Mouse (Mus musculus): ENCODE results near the gene Gm17190. TPM values are rescaled to one million over a fixed set of nuclear protein-coding genes. Genes with fewer than 3 reads are reported as not detected.

Gene Gm17190
- polyA plus RNA-seq (2014; fragmentation: Illumina TruSeq; extraction: RNeasy Lipid Tissue Mini Kit (QIAGEN cat#74804); ENCODE audit: low read depth, low replicate concordance), result not detected

GRCm38 (mm10) chr13:96081754-96082153 is at the start of gene Gm17190:
Gene Gm17190 (plus strand): TSS chr13:96082054.

GRCm38 (mm10) chr13:96081276-96081675 is 578 bp upstream of the Gm17190 start, which contains the start of gene Gm20075:
Gene Gm20075 (minus strand): TSS chr13:96081376.

GRCm38 (mm10) chr13:96132401-96132816 is 50.6 kb downstream of the Gm17190 start, which contains the start of gene Sv2c:
Gene Sv2c (minus strand): TSS chr13:96132577.

Other genes starting within 250 kb of the Gm17190 start
- gene Iqgap2, start 190.1 kb upstream of the Gm17190 start, polyA plus RNA-seq (2014; fragmentation: Illumina TruSeq; extraction: RNeasy Lipid Tissue Mini Kit (QIAGEN cat#74804); ENCODE audit: low read depth, low replicate concordance), result 1.3 TPM
- gene Gm20075, start 678 bp upstream of the Gm17190 start, polyA plus RNA-seq (2014; fragmentation: Illumina TruSeq; extraction: RNeasy Lipid Tissue Mini Kit (QIAGEN cat#74804); ENCODE audit: low read depth, low replicate concordance), result 3.4 TPM
- gene Sv2c, start 50.5 kb downstream of the Gm17190 start, polyA plus RNA-seq (2014; fragmentation: Illumina TruSeq; extraction: RNeasy Lipid Tissue Mini Kit (QIAGEN cat#74804); ENCODE audit: low read depth, low replicate concordance), result 0.18 TPM

Data from heart, adult 10 weeks (tissue).